ENCODE assay signal across 24 mouse cellular contexts in the genomic region with DNA sequence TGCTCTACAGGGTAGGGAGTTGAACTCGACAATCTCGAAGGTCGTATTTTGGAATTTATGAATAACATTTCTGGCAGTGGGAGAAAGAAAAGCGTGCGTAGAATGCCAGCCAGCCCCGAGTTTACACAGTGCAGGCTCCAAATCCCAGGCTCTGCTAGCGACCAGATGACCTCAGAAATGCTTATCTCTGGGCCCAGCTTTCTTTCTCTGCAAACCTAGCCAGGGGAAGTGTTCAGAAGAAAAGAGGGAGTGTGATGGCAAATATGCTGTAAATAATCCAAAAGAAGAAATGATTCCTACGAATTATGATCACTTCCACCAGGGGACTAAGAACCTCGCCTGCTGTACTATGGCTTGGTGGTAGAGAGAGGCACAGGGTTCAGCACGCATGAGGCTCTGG. TPM values are rescaled to one million over a fixed set of nuclear protein-coding genes. Genes with fewer than 3 reads are reported as not detected.
DNase-seq lines count a peak whose midpoint lies in the region; ATAC-seq and TF ChIP-seq lines count a peak whose summit lies in the region.
"Had no signal": no experiment of that assay in that cellular context is flagged by ENCODE, and none has a peak within 500 bp of the region (broad histone marks: within the 10 kb centered on the region; RNA-seq: fewer than 3 reads in every experiment).

No protein-coding gene starts in this region.

- peak overlapping the region; percentile 30 for H3K4me2 ChIP-seq in heart, embryonic 14.5 days (ENCODE audit: low read length)
- H3K4me2 ChIP-seq: embryonic facial prominence, embryonic 15.5 days; heart, embryonic 11.5 days; intestine, embryonic 15.5 days had no signal

- H3K9me3 ChIP-seq in heart, embryonic 14.5 days (ENCODE audit: control insufficient read depth, low read length), result no peaks in the 10 kb centered on the region; the same call in 1 of the 2 replicates
- H3K9me3 ChIP-seq: embryonic facial prominence, embryonic 15.5 days; G1E; intestine, embryonic 15.5 days had no signal

- H3K27me3 ChIP-seq in heart, embryonic 14.5 days (ENCODE audit: control insufficient read depth, insufficient read depth, low read length), result no peaks in the 10 kb centered on the region; the same call in 1 of the 2 replicates

- ATAC-seq in heart, embryonic 14.5 days (ENCODE audit: insufficient number of reproducible peaks, insufficient read depth, low FRiP score, low read depth), result no peak
- ATAC-seq: CD4-positive, CD25-positive, alpha-beta regulatory T cell, adult 4 months; forebrain, embryonic 14.5 days; intestine, embryonic 15.5 days had no signal

- no peak for TF ChIP-seq CTCF in gastrocnemius, adult 2 months (IDR thresholded peaks at IDR 0.05)
- no peak for TF ChIP-seq CTCF in left cerebral cortex, adult 2 months (IDR thresholded peaks at IDR 0.05)

- intact Hi-C loops in gastrocnemius, adult 2 months (cut with DNase I), result no loop called here
- intact Hi-C loops in gastrocnemius, postnatal 14 days (cut with DNase I; ENCODE audit: low total_unique reads), result no loop called here
- intact Hi-C loops in left cerebral cortex, adult 2 months (cut with DNase I), result no loop called here

- no peak for DNase-seq in gastrocnemius, adult 2 months
- no peak for DNase-seq in gastrocnemius, postnatal 14 days
- no peak for DNase-seq in heart, adult 9 months (ENCODE audit: low spot score in 2 of 2)
- no peak for DNase-seq in left cerebral cortex, adult 2 months (ENCODE audit: extremely low spot score in 1 of 2, low spot score in 2 of 2)
- no peak for DNase-seq in left cerebral cortex, adult 8-10 months (ENCODE audit: low spot score in 2 of 2)
- peak; percentile 48 for DNase-seq in ovary, postnatal 36 days (ENCODE audit: low spot score)
- no peak for DNase-seq in ovary, postnatal 10 days (ENCODE audit: low spot score)
- DNase-seq: adrenal gland, postnatal 10 days; B cell, adult 2 months; cerebellum, adult 11 months; cerebellum, adult 8-10 months; cerebellum, postnatal 14 days; embryo, embryonic 11 days had no signal

- H3K36me3 ChIP-seq in heart, embryonic 14.5 days (ENCODE audit: control insufficient read depth, insufficient read depth, low read length), result no peaks in the 10 kb centered on the region
- H3K36me3 ChIP-seq: embryonic facial prominence, embryonic 15.5 days; forebrain, embryonic 10.5 days; G1E; hindbrain, embryonic 10.5 days; intestine, embryonic 15.5 days had no signal

- WGBS in heart, embryonic 14.5 days, result 29% methylated on average over 10 of the region's 10 CpGs

- peak overlapping the region; percentile 67; the same call in 1 of the 2 replicates for H3K27ac ChIP-seq in gastrocnemius, adult 2 months
- H3K27ac ChIP-seq in heart, embryonic 14.5 days (replicated peaks in 1 of 2; ENCODE audit: control insufficient read depth in 1 of 2, insufficient read depth in 1 of 2, low read depth in 2 of 2, low read length in 2 of 2), result peak overlapping the region; percentile 3 to 70
- peak overlapping the region; percentile 52; the same call in 1 of the 2 replicates for H3K27ac ChIP-seq in left cerebral cortex, adult 2 months
- H3K27ac ChIP-seq: embryonic facial prominence, embryonic 15.5 days; forebrain, embryonic 10.5 days; intestine, embryonic 15.5 days had no signal

- no peak overlapping the region for H3K4me3 ChIP-seq in gastrocnemius, adult 2 months
- H3K4me3 ChIP-seq in heart, embryonic 14.5 days (ENCODE audit: control insufficient read depth in 1 of 2, insufficient read depth in 1 of 2, low read depth in 1 of 2, low read length in 2 of 2), result no peak overlapping the region
- no peak overlapping the region for H3K4me3 ChIP-seq in left cerebral cortex, adult 2 months
- H3K4me3 ChIP-seq: embryonic facial prominence, embryonic 15.5 days; erythroblast, embryonic 14.5 days; forebrain, embryonic 10.5 days; intestine, embryonic 15.5 days had no signal

- peaks cover 36 to 40% of the 10 kb centered on the region in 2 experiments for H3K4me1 ChIP-seq in heart, embryonic 14.5 days (ENCODE audit: control insufficient read depth in 2 of 2, insufficient read depth in 2 of 2, low read length in 2 of 2)

- no peak overlapping the region; the same call in 1 of the 2 replicates for H3K9ac ChIP-seq in heart, embryonic 14.5 days (ENCODE audit: low read length)
- H3K9ac ChIP-seq: embryonic facial prominence, embryonic 15.5 days; intestine, embryonic 15.5 days had no signal

RNA-seq across cellular contexts. Expression of a gene that starts 10.7 kb away (rescaled TPM):
- 1 to 10 TPM in 1 of 2 experiments, under 1 TPM in 1; 0.79 to 1.5 TPM for total RNA-seq in gastrocnemius, adult 2 months (2021)
- 1 to 10 TPM; 1.2 to 1.3 TPM for total RNA-seq in gastrocnemius, postnatal 14 days (2021)
- 0.77 and 0.98 TPM in 2 replicates for polyA plus RNA-seq in heart, embryonic 14.5 days (2014; fragmentation: Nextera tagmentation; extraction: Ambion mirVana)
- total RNA-seq in left cerebral cortex, adult 2 months (2021), result 100 to 1,000 TPM; 319 to 335 TPM
- total RNA-seq in left cerebral cortex, adult 8-10 months (2022), result 100 to 1,000 TPM; 228 to 252 (median 243) TPM
- total RNA-seq: common myeloid progenitor, adult 5-6 weeks had no signal
- polyA plus RNA-seq: CD4-positive, CD25-positive, alpha-beta regulatory T cell, adult 4 months; erythroblast, embryonic 14.5 days; G1E had no signal

RNA-seq across cellular contexts. Expression of a gene that starts 25.5 kb away (rescaled TPM):
- total RNA-seq in gastrocnemius, adult 2 months (2021), result 100 to 1,000 TPM; 138 to 200 TPM
- total RNA-seq in gastrocnemius, postnatal 14 days (2021), result 100 to 1,000 TPM; 216 to 235 TPM
- polyA plus RNA-seq in heart, embryonic 14.5 days (2014; fragmentation: Nextera tagmentation; extraction: Ambion mirVana), result 53.6 and 57.8 TPM in 2 replicates
- 10 to 100 TPM; 87.8 to 89.8 TPM for total RNA-seq in left cerebral cortex, adult 2 months (2021)
- total RNA-seq in left cerebral cortex, adult 8-10 months (2022), result 10 to 100 TPM; 66.1 to 84.8 (median 72.3) TPM

RNA-seq across cellular contexts. Expression of a gene that starts 48.7 kb away (rescaled TPM):
- total RNA-seq in gastrocnemius, adult 2 months (2021), result 10 to 100 TPM; 11.8 to 15.7 TPM
- 10 to 100 TPM; 12.2 to 12.7 TPM for total RNA-seq in gastrocnemius, postnatal 14 days (2021)
- 17.5 and 20.5 TPM in 2 replicates for polyA plus RNA-seq in heart, embryonic 14.5 days (2014; fragmentation: Nextera tagmentation; extraction: Ambion mirVana)
- total RNA-seq in left cerebral cortex, adult 2 months (2021), result 10 to 100 TPM; 25.2 to 31.0 TPM
- total RNA-seq in left cerebral cortex, adult 8-10 months (2022), result 10 to 100 TPM; 21.2 to 26.9 (median 24.2) TPM

RNA-seq across cellular contexts. Expression of a gene that starts 52.2 kb away (rescaled TPM):
- 10 to 100 TPM; 27.8 to 51.7 TPM for total RNA-seq in gastrocnemius, adult 2 months (2021)
- 10 to 100 TPM; 24.0 to 25.4 TPM for total RNA-seq in gastrocnemius, postnatal 14 days (2021)
- 62.8 and 66.7 TPM in 2 replicates for polyA plus RNA-seq in heart, embryonic 14.5 days (2014; fragmentation: Nextera tagmentation; extraction: Ambion mirVana)
- 100 to 1,000 TPM; 116 to 117 TPM for total RNA-seq in left cerebral cortex, adult 2 months (2021)
- total RNA-seq in left cerebral cortex, adult 8-10 months (2022), result 10 to 100 TPM; 72.0 to 91.4 (median 77.3) TPM

Comparison
In these comparisons a context has a peak if more than half of its experiments do, and no peak if none do; other contexts are left out.
1. RNA of a gene that starts 10.7 kb away (total RNA-seq): 319 to 335 TPM in left cerebral cortex, adult 2 months and 228 to 252 TPM in left cerebral cortex, adult 8-10 months; 0.79 to 1.5 TPM in gastrocnemius, adult 2 months and 1.2 to 1.3 TPM in gastrocnemius, postnatal 14 days; every median in the first group is over 10 times any median in the second.
2. Peak in every context shown above with its lines, with median percentiles within 50 percentile points of each other: H3K27ac ChIP-seq.